Mouse (Mus musculus): ENCODE data around the gene Abtb2. TPM values are rescaled to one million over a fixed set of nuclear protein-coding genes. Genes with fewer than 3 reads are reported as not detected.
A peak's percentile ranks its signal among the peaks of the same experiment; 100 is the strongest.

Gene Abtb2
- total RNA-seq, 2 experiments from 2014 or later = 0.38 to 1.7 TPM

GRCm38 (mm10) chr2:103681149-103681548 lies 115.0 kb downstream of the Abtb2 start:
- ATAC-seq (replicated peaks; ENCODE audit: low FRiP score, poor library complexity, severe bottlenecking) = no peak

GRCm38 (mm10) chr2:103682261-103682722 lies 116.2 kb downstream of the Abtb2 start:
- ATAC-seq (replicated peaks; ENCODE audit: low FRiP score, poor library complexity, severe bottlenecking) = no peak

DNA sequence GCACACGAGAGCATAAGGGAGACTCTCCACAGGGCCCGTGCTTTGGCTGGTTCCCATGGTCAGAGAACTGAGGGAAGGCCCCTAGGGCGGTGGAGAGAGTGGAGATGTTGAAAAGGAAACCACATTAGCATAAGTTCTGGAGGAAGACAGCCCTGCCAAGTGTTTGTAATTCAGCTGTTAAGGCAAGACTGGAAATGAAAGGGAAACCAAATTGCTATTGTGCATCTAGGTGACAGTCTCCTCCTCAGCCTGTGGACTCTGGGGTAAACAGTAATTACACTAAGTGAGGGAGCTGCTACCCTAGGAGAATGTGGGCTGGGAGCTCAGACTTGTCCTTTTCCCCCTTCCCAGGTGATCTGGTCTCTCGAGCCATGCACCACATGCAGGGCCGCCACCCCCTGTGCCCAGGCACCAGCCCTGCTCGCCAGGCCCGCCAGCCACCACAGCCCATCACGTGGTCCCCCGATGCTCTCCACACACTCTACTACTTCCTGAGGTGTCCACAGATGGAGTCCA lies 116.9 kb downstream of the Abtb2 start:
- ATAC-seq (replicated peaks; ENCODE audit: low FRiP score, poor library complexity, severe bottlenecking) = no peak

DNA sequence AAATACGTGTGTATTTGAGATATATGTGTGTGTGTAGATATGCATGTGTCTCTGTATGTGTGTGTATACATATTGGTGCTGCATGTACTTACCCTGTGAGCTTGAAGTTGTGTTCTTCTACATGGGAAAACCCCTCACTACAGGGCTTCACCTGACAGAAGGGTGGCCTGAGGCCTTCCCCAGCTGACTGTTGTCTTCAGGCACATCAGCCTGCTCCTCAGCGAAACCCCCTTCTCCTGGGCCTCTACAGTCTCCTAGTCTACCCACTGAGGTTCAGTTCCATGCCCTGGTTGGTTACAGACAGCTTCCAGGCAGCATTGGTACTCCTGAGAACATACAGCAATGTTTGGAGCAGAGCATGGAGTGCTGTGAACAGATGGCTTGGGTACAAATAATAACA lies 118.3 kb downstream of the Abtb2 start:
- ATAC-seq (replicated peaks; ENCODE audit: low FRiP score, poor library complexity, severe bottlenecking) = no peak

DNA sequence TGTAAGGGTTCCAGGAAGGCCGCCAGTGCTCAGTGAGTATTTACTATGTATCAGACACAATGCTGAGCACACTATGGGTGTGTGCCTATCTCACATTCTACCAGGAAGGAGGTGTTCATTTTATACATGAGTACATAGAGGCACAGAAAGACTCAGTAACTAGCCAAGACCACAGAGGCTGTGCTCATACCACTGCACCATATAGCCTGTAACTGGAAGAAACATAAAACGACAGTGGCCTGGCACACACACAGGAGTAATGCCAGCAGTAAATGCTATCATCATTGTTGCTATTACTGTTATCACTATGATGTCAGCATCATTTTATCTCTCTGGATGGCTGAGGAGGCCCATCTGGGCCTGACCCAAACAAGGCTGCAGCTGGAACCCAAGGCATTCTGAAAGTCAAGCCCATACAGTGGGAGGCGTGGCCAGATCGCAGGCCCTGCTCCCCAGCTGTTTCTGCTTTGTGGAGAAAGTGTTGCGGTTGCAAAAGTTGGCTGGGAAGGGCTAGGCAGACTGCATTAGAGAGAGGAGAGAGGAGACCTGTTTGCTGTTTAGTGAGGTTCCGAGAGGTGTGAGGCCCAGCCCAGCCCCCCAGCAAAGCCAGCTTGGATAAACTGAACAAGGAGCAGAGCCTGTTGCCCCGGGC lies 118.9 kb downstream of the Abtb2 start:
- ATAC-seq (replicated peaks; ENCODE audit: low FRiP score, poor library complexity, severe bottlenecking) = no peak

GRCm38 (mm10) chr2:103685581-103685980 lies 119.5 kb downstream of the Abtb2 start:
- no peak for ATAC-seq (replicated peaks; ENCODE audit: low FRiP score, poor library complexity, severe bottlenecking)

DNA sequence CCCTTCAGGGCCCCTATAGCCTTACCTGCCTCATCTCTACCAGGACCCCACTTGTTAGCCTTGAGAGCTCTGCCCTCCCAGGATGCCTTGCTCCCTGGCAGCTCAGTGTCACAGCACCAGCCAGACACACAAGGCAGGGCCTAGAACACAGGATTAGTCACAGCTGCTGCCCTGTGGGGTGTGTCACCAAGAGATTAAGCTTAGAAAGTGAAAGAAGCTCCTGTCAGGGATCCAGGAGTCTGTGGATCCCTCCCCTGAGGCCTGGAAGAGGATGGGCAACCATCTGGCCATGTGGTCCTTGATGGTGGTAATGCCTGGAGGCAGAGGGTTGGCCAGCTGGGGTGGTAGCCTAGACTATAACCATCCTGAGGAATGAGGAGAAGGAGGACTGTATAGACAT lies 121.0 kb downstream of the Abtb2 start:
- ATAC-seq (replicated peaks; ENCODE audit: low FRiP score, poor library complexity, severe bottlenecking) = no peak

- no peak for ATAC-seq (replicated peaks; ENCODE audit: low FRiP score, poor library complexity, severe bottlenecking)
Observed at GRCm38 (mm10) chr2:103687888-103688287, 121.8 kb downstream of the Abtb2 start.

DNA sequence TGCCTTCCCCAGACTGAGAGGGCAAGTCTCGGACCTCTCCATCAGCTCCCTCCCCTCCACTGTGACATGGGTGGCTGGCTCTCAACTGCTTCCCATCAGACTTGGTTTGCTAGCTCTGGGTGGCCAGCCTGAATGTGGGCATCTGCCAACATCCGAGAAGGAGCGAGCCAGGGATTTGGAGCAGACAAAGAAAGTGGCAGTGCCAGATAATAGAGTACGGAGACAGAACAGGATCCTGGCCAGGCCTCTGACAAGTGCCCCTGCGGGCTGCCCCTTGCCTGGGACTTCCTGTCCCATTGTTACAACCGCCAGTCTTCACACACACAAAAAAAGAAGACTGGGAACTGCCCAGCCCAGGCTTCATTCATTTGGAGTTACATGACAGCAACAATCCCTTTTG lies 124.3 kb downstream of the Abtb2 start:
- no peak; the same call in 1 of the 2 replicates for ATAC-seq (replicated peaks; ENCODE audit: low FRiP score, poor library complexity, severe bottlenecking)

GRCm38 (mm10) chr2:103690828-103691227 lies 124.7 kb downstream of the Abtb2 start:
- ATAC-seq (replicated peaks; ENCODE audit: low FRiP score, poor library complexity, severe bottlenecking) = no peak

DNA sequence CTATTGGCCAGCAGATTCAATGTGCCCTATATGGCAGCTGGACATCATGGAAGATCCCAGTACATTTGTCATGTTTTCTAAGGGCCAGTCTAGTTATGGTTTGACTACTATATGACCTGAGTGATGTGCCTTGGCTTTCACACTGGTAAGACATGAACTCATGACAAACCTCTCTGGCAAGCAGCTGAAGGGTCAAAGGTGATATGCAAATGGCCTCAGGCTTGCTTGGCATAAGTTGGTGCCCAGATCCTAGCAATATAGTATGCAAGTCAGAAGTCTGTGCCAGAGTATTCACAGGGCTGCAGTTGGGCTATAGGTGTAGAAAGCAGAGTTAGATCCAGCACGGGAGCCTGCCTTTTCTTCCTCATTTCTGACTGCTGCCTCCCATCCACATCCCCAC lies 125.2 kb downstream of the Abtb2 start:
- ATAC-seq (replicated peaks; ENCODE audit: low FRiP score, poor library complexity, severe bottlenecking) = no peak

GRCm38 (mm10) chr2:103692810-103693209 lies 126.7 kb downstream of the Abtb2 start:
- ATAC-seq (replicated peaks; ENCODE audit: low FRiP score, poor library complexity, severe bottlenecking) = no peak

DNA sequence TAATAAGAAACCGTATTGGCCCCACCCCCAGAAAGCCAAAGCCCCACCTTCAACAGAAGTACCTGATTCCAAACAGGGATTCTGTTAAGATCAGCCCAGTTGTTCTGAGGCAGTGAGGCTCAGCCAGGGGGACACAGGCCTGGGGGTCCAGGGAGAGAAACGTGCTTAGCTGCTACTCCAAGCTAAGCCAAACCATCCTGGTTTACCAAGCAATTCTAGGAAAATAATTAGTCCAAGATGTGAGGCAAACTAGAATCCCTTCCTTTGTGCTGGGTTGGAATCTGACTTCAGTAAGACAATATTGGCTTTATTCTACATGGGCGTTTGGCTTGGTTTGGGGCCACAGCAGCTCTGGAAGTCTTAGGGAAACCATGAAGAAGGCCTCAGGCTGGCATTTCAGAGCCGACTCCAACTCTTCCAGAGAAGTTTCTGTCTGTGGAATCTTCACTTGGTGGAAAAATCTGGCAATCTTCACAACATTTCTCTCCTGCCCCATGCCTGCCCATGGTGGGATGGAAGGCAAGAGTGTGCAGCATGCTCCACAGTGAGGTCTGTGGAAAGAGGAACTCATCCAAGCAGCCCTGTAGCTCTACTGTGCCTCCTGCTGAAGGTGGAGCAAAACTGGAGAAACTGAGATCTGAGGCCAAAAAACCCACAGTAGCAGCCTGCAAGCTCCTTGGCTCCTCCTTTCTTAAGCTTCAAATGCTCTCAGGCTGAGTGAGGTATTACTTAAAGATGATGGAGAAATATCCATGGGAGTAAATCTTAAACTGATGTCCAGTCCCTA lies 128.9 kb downstream of the Abtb2 start:
- no peak for ATAC-seq (replicated peaks; ENCODE audit: low FRiP score, poor library complexity, severe bottlenecking)

GRCm38 (mm10) chr2:103696177-103696576 lies 130.1 kb downstream of the Abtb2 start:
- ATAC-seq (replicated peaks; ENCODE audit: low FRiP score, poor library complexity, severe bottlenecking) = no peak

GRCm38 (mm10) chr2:103700514-103700913 lies 134.4 kb downstream of the Abtb2 start:
- no peak for ATAC-seq (replicated peaks; ENCODE audit: low FRiP score, poor library complexity, severe bottlenecking)

DNA sequence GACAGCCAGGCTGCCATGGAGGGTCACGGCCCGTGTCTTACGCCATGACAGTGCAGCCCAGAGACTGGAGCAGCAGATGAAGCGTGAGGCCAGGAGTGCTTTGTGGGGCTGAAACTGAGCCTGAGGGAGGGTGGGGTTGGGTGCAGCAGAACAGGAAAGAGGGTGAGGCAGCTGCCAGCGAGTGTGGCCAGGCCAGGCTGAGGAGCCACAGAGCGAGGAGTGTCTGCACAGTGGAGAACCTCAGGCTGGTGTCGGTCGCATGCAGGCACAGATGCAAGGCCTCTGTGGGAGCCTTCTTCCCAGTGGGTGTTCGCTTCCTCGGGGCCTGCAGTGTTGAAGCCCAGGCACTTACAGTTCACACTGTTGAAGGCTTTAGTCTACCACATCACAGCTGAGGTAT lies 137.2 kb downstream of the Abtb2 start:
- no peak for ATAC-seq (replicated peaks; ENCODE audit: low FRiP score, poor library complexity, severe bottlenecking)

DNA sequence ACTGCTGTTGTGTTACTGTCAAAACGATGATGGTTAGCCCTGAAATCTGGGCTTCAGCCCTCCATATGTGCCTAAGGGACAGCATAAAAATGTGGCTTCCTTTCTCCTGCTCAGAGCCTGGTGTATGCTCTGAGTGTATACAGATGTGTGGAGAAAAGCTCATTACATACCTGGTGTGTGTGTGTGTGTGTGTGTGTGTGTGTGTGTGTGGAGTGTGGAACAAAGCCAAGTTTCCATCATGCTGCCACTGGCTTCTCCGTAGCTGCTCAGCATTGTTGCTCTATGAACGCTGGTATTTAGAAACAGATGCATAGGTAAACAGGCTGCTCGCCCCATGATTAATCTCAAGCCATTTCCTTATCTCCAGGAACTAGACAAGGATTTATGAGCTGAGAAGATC lies 137.8 kb downstream of the Abtb2 start:
- no peak for ATAC-seq (replicated peaks; ENCODE audit: low FRiP score, poor library complexity, severe bottlenecking)

- no peak for ATAC-seq (replicated peaks; ENCODE audit: low FRiP score, poor library complexity, severe bottlenecking)
Observed at GRCm38 (mm10) chr2:103705826-103706225, 139.7 kb downstream of the Abtb2 start.

- peak; percentile 76 for ATAC-seq (replicated peaks; ENCODE audit: low FRiP score, poor library complexity, severe bottlenecking)
Observed at GRCm38 (mm10) chr2:103706226-103706625, 140.1 kb downstream of the Abtb2 start.

GRCm38 (mm10) chr2:103707056-103707776 lies 141.1 kb downstream of the Abtb2 start:
- 0 out of 2 replicates have a peak, but pooled peaks have one; percentile 33 for ATAC-seq (replicated peaks; ENCODE audit: low FRiP score, poor library complexity, severe bottlenecking)

All from erythroblast, adult 5-6 weeks (primary cell).